Mouse (Mus musculus): ENCODE measurements at regions not wholly inside any gene's neighbourhood (a gene's known extent, or its start where the extent isn't known, plus 50 kb on each side); places are given as distances from the start of the nearest gene placed in this dataset.

DNA sequence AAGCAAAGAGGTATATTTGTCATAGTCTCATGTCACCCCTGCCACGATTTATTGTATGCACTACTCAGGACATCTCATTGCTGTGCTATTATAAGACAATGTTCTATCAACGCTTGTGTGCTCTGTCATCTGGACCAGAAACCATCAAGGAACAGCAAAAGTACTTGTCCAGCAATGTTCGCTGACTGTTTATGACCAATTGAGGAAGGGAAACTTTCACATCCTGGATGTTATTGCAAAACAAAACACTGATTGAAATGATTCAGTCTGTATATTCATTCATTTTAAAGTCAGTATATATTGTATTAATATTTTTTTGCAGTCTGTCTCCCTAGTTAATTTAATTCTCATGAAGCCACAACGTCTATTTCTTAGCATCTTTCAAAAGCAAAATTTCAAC lies 244.5 kb upstream of the Tyrp1 start:
- no peak for TF ChIP-seq POLR2A (IDR thresholded peaks at IDR 0.05; ENCODE audit: borderline replicate concordance, extremely low read depth, insufficient read depth, insufficient read length, poor library complexity, severe bottlenecking)
- no peak for TF ChIP-seq CTCF (IDR thresholded peaks at IDR 0.05; ENCODE audit: borderline replicate concordance, extremely low read depth, insufficient read depth, insufficient read length)
